Mouse (Mus musculus) gonadal fat pad, adult 2 months (tissue): ENCODE data around the gene Mid1. TPM values are rescaled to one million over a fixed set of nuclear protein-coding genes. Genes with fewer than 3 reads are reported as not detected.
"Not testable (repeated sequence)": the region's sequence is repeated elsewhere in the genome, so short reads cannot be mapped to it uniquely, and the experiment has no call there.

ENCODE experiments used
- DNase-seq: peaks from one replicate; pipeline ENCODE4 v3.0.0-alpha.2; 2012; ENCODE audit warnings: low read depth
- polyA plus RNA-seq: library from polyadenylated mRNA; depleted of rRNA; stranded (reverse); fragments of >200 nt; gene quantifications from 2 replicates; pipeline ENCODE4 v1.2.3, GENCODE M21; 2012; rRNA removed

Mid1 gene
- polyA plus RNA-seq, 1 experiment, result 3.8 TPM

- DNase-seq, result not testable (repeated sequence)
These were observed 332.6 kb downstream of the Mid1 start for GRCm38 (mm10) chrX:170017333-170018245.

GRCm38 (mm10) chrX:170018571-170019218, 333.7 kb downstream of the Mid1 start:
- DNase-seq, result not testable (repeated sequence)

GRCm38 (mm10) chrX:170019219-170019953, 334.4 kb downstream of the Mid1 start:
- not testable (repeated sequence) for DNase-seq

- not testable (repeated sequence) for DNase-seq
These were observed 335.1 kb downstream of the Mid1 start for GRCm38 (mm10) chrX:170019954-170020689.

- not testable (repeated sequence) for DNase-seq
These were observed 335.7 kb downstream of the Mid1 start for GRCm38 (mm10) chrX:170020690-170021050.

- not testable (repeated sequence) for DNase-seq
These were observed 336.2 kb downstream of the Mid1 start for GRCm38 (mm10) chrX:170021205-170021604.

- not testable (repeated sequence) for DNase-seq
These were observed 336.9 kb downstream of the Mid1 start for GRCm38 (mm10) chrX:170021750-170022461.

Other genes starting within 250 kb of the Mid1 start
- not detected in 2 replicates for gene 4933400A11Rik, start 94.4 kb downstream of the Mid1 start, polyA plus RNA-seq